15 mouse cellular contexts compared by ENCODE assay signal in genomic region chr10:27285098-27285860, GRCm38 (mm10).
DNase-seq lines count a peak whose midpoint lies in the region; ATAC-seq and TF ChIP-seq lines count a peak whose summit lies in the region.
"Had no signal": no experiment of that assay in that cellular context is flagged by ENCODE, and none has a peak within 500 bp of the region (broad histone marks: within the 10 kb centered on the region; RNA-seq: fewer than 3 reads in every experiment).

No protein-coding gene starts in this region.

- TF ChIP-seq CTCF in forebrain, postnatal 0 days (IDR thresholded peaks at IDR 0.05; ENCODE audit: low read depth), result no peak
- no peak for TF ChIP-seq CTCF in kidney, adult 2 months (conservative IDR thresholded peaks at IDR 0.05; ENCODE audit: insufficient read depth, insufficient read length, low read depth, low read length)

- H3K9ac ChIP-seq in forebrain, embryonic 14.5 days (ENCODE audit: low read length), result no peak overlapping the region
- H3K9ac ChIP-seq in forebrain, postnatal 0 days, result no peak overlapping the region
- no peak overlapping the region for H3K9ac ChIP-seq in kidney, embryonic 15.5 days
- no peak overlapping the region for H3K9ac ChIP-seq in limb, embryonic 11.5 days (ENCODE audit: low read length)
- H3K9ac ChIP-seq: hindbrain, embryonic 13.5 days had no signal

- TF ChIP-seq POLR2A in kidney, adult 2 months (IDR thresholded peaks at IDR 0.05; ENCODE audit: low read depth, low read length), result no peak

- H3K4me3 ChIP-seq in forebrain, embryonic 14.5 days (ENCODE audit: low read depth, low read length), result no peak overlapping the region
- H3K4me3 ChIP-seq in forebrain, postnatal 0 days (ENCODE audit: low read depth, low read length), result no peak overlapping the region
- no peak overlapping the region for H3K4me3 ChIP-seq in kidney, embryonic 15.5 days (replicated peaks)
- no peak overlapping the region for H3K4me3 ChIP-seq in kidney, adult 2 months (ENCODE audit: insufficient read depth, low read depth, low read length)
- no peak overlapping the region for H3K4me3 ChIP-seq in limb, embryonic 11.5 days (ENCODE audit: low read depth, low read length)
- H3K4me3 ChIP-seq: hindbrain, embryonic 13.5 days had no signal

- intact Hi-C loops in left cerebral cortex, postnatal 14 days (cut with DNase I), result no loop called here

- H3K9me3 ChIP-seq in forebrain, embryonic 14.5 days (replicated peaks; ENCODE audit: control insufficient read depth, low read length), result no peaks in the 10 kb centered on the region
- H3K9me3 ChIP-seq in forebrain, postnatal 0 days (ENCODE audit: low read length), result no peaks in the 10 kb centered on the region
- no peaks in the 10 kb centered on the region for H3K9me3 ChIP-seq in kidney, embryonic 15.5 days (replicated peaks)
- no peaks in the 10 kb centered on the region for H3K9me3 ChIP-seq in limb, embryonic 11.5 days (ENCODE audit: control insufficient read depth, low read length)
- H3K9me3 ChIP-seq: hindbrain, embryonic 13.5 days had no signal

- peak; percentile 12 for DNase-seq in forebrain, embryonic 14.5 days (ENCODE audit: low spot score)
- no peak for DNase-seq in forebrain, postnatal 0 days
- no peak for DNase-seq in kidney, adult 2 months
- DNase-seq in embryo, embryonic 10.5 days (ENCODE audit: low spot score), result peak; percentile 71
- DNase-seq in limb, embryonic 11.5 days (ENCODE audit: low spot score), result peak; percentile 53
- DNase-seq in left cerebral cortex, postnatal 14 days (ENCODE audit: low spot score in 2 of 2), result no peak
- DNase-seq: adrenal gland, adult 8-10 months; cerebellum, postnatal 36 days; kidney, postnatal 36 days; lung, adult 18-20 months; right cerebral cortex, adult 18-20 months; thymus, adult 18-20 months had no signal

- no peak overlapping the region for H3K27ac ChIP-seq in forebrain, embryonic 14.5 days (ENCODE audit: low read depth, low read length)
- no peak overlapping the region for H3K27ac ChIP-seq in forebrain, postnatal 0 days (ENCODE audit: low read depth, low read length)
- H3K27ac ChIP-seq in kidney, embryonic 15.5 days, result peak overlapping the region; percentile 56; the same call in 1 of the 2 replicates
- H3K27ac ChIP-seq in kidney, adult 2 months (ENCODE audit: insufficient read depth, low read depth, low read length), result no peak overlapping the region
- H3K27ac ChIP-seq in limb, embryonic 11.5 days (replicated peaks; ENCODE audit: low read depth, low read length), result no peak overlapping the region
- H3K27ac ChIP-seq: hindbrain, embryonic 13.5 days had no signal

- H3K4me1 ChIP-seq in forebrain, embryonic 14.5 days (ENCODE audit: control insufficient read depth, insufficient read depth, low read length), result no peaks in the 10 kb centered on the region
- H3K4me1 ChIP-seq in forebrain, postnatal 0 days (ENCODE audit: insufficient read depth), result no peaks in the 10 kb centered on the region
- H3K4me1 ChIP-seq in kidney, embryonic 15.5 days, result peaks cover 12% of the 10 kb centered on the region
- no peaks in the 10 kb centered on the region for H3K4me1 ChIP-seq in kidney, adult 2 months (ENCODE audit: control insufficient read depth, insufficient read depth, low read length)
- peaks cover 7% of the 10 kb centered on the region; the same call in 1 of the 2 replicates for H3K4me1 ChIP-seq in limb, embryonic 11.5 days (ENCODE audit: control insufficient read depth, insufficient read depth, low read length)

- H3K4me2 ChIP-seq in forebrain, embryonic 14.5 days (ENCODE audit: low read length), result no peak overlapping the region
- no peak overlapping the region for H3K4me2 ChIP-seq in forebrain, postnatal 0 days (ENCODE audit: low read depth)
- H3K4me2 ChIP-seq in kidney, embryonic 15.5 days, result no peak overlapping the region
- H3K4me2 ChIP-seq in limb, embryonic 11.5 days (ENCODE audit: low read depth, severe bottlenecking), result no peak overlapping the region
- H3K4me2 ChIP-seq: hindbrain, embryonic 13.5 days had no signal

- no peak for ATAC-seq in forebrain, embryonic 14.5 days
- ATAC-seq in forebrain, postnatal 0 days, result no peak; the same call in 1 of the 2 replicates
- ATAC-seq in kidney, embryonic 15.5 days (replicated peaks; ENCODE audit: low FRiP score), result peak; percentile 73
- peak; percentile 51; the same call in 1 of the 2 replicates for ATAC-seq in limb, embryonic 11.5 days (ENCODE audit: insufficient number of reproducible peaks, low FRiP score, low TSS enrichment, low read depth)
- ATAC-seq in granulocyte monocyte progenitor cell, adult 5-6 weeks (replicated peaks; ENCODE audit: poor library complexity, severe bottlenecking), result no peak

- WGBS in forebrain, embryonic 14.5 days, result 55% methylated on average over 10 of the region's 10 CpGs
- WGBS in forebrain, postnatal 0 days, result 43% methylated on average over 10 of the region's 10 CpGs
- WGBS in kidney, embryonic 15.5 days, result 22% methylated on average over 10 of the region's 10 CpGs
- 27% methylated on average over 10 of the region's 10 CpGs for WGBS in kidney, adult 2 months
- WGBS in limb, embryonic 11.5 days, result 6% methylated on average over 10 of the region's 10 CpGs

- no peaks in the 10 kb centered on the region for H3K27me3 ChIP-seq in forebrain, embryonic 14.5 days (replicated peaks; ENCODE audit: control insufficient read depth, insufficient read depth, low read length)
- no peaks in the 10 kb centered on the region for H3K27me3 ChIP-seq in forebrain, postnatal 0 days (ENCODE audit: insufficient read depth, low read length)
- H3K27me3 ChIP-seq in kidney, embryonic 15.5 days, result no peaks in the 10 kb centered on the region
- no peaks in the 10 kb centered on the region for H3K27me3 ChIP-seq in kidney, adult 2 months (replicated peaks; ENCODE audit: control insufficient read depth, insufficient read depth, low read length)
- H3K27me3 ChIP-seq in limb, embryonic 11.5 days (ENCODE audit: control insufficient read depth, insufficient read depth, low read length), result no peaks in the 10 kb centered on the region
- H3K27me3 ChIP-seq: hindbrain, embryonic 13.5 days had no signal

- H3K36me3 ChIP-seq in forebrain, embryonic 14.5 days (ENCODE audit: control insufficient read depth, insufficient read depth, low read length), result no peaks in the 10 kb centered on the region
- no peaks in the 10 kb centered on the region for H3K36me3 ChIP-seq in forebrain, postnatal 0 days (ENCODE audit: insufficient read depth)
- no peaks in the 10 kb centered on the region for H3K36me3 ChIP-seq in kidney, embryonic 15.5 days
- no peaks in the 10 kb centered on the region for H3K36me3 ChIP-seq in kidney, adult 2 months (ENCODE audit: control insufficient read depth, insufficient read depth, low read length)
- no peaks in the 10 kb centered on the region for H3K36me3 ChIP-seq in limb, embryonic 11.5 days (ENCODE audit: control insufficient read depth, insufficient read depth, low read length)
- H3K36me3 ChIP-seq: hindbrain, embryonic 13.5 days had no signal

Comparison
In these comparisons a context has a peak if more than half of its experiments do, and no peak if none do; other contexts are left out.
1. DNase-seq: peak in forebrain, embryonic 14.5 days (single experiment), embryo, embryonic 10.5 days (single experiment) and limb, embryonic 11.5 days (single experiment); none in forebrain, postnatal 0 days (single experiment), kidney, adult 2 months (single experiment) and left cerebral cortex, postnatal 14 days (0 of 2).
2. ATAC-seq: peak in kidney, embryonic 15.5 days (single experiment) and limb, embryonic 11.5 days (single experiment); none in forebrain, embryonic 14.5 days (single experiment), forebrain, postnatal 0 days (single experiment) and granulocyte monocyte progenitor cell, adult 5-6 weeks (single experiment).